Mouse (Mus musculus) ES-E14 (cell line): ENCODE measurements around the gene Cmtm5.

Experiments used
- CHD2 ChIP-seq: IDR thresholded peaks from 2 replicates; pipeline ENCODE4 v1.6.1; 2014; ENCODE audit warnings: mild to moderate bottlenecking, low read depth, low read length, inconsistent platforms
- MAFK ChIP-seq: IDR thresholded peaks from 2 replicates; pipeline ENCODE4 v1.6.1; 2014; ENCODE audit warnings: mild to moderate bottlenecking, low read depth, low read length, inconsistent platforms; ENCODE audit not compliant: insufficient read depth
- ZC3H11A ChIP-seq: IDR thresholded peaks from 2 replicates; pipeline ENCODE4 v1.6.1; 2012; ENCODE audit warnings: low read depth, mild to moderate bottlenecking, inconsistent platforms, low read length, borderline replicate concordance
- ZNF384 ChIP-seq: IDR thresholded peaks from 2 replicates; pipeline ENCODE4 v1.6.1; 2012; ENCODE audit warnings: low read depth, low read length, inconsistent platforms

- no peak for TF ChIP-seq ZC3H11A
- no peak for TF ChIP-seq ZNF384
- no peak for TF ChIP-seq MAFK
- peak; percentile 95 for TF ChIP-seq CHD2
Measured at GRCm38 (mm10) chr14:54893651-54894181, 42.3 kb upstream of the Cmtm5 start.
